Mouse (Mus musculus) left cerebral cortex, adult 2 months (tissue): Measurements from ENCODE around the gene Arhgap5. TPM values are rescaled to one million over a fixed set of nuclear protein-coding genes. Genes with fewer than 3 reads are reported as not detected.

Source experiments
- DNase-seq, 2 experiments: peaks; one replicate each; pipeline ENCODE4 v3.0.0; 2021 to 2022; ENCODE audit warnings: low spot score in 2 of 2, mixed read lengths in 1 of 2; ENCODE audit errors: extremely low spot score in 1 of 2
- H3K27ac ChIP-seq: fragments of 200-600 bp; 2 replicates; pipeline ENCODE4 v1.8.1; 2022
- H3K4me3 ChIP-seq: fragments of 200-600 bp; 2 replicates; pipeline ENCODE4 v1.8.1; 2022
- CTCF ChIP-seq: fragments of 200-600 bp; IDR thresholded peaks from 2 replicates; pipeline ENCODE4 v1.8.1; 2022; ENCODE audit warnings: antibody characterized with exemption, mild to moderate bottlenecking, moderate library complexity
- intact Hi-C: fragments of 180-260 bp; cut with DNase I; formaldehyde crosslinking; loops from one replicate; pipeline ENCODE4 v1.15.1; 2025
- long read RNA-seq, 2 experiments: library from polyadenylated mRNA; stranded (forward); transcript quantifications; one replicate each; pipeline ENCODE4 v2.0.0; 2021; ENCODE audit warnings: borderline mapping rate in 2 of 2
- total RNA-seq, 2 experiments: library from RNA; stranded (reverse); gene quantifications; 2 replicates each; pipeline ENCODE4 v1.2.3; 2021

The Arhgap5 gene
- 100 to 1,000 TPM; 141 to 144 TPM for total RNA-seq
- long read RNA-seq, experiment 1, full-length matches to known transcripts: 10 of 48 reads
- long read RNA-seq, experiment 1, partial matches to known transcripts: 3 of 48 reads
- long read RNA-seq, experiment 1, other reads (novel, unspliced or antisense): 35 of 48 reads
- long read RNA-seq, experiment 2, full-length matches to known transcripts: 6 of 63 reads
- long read RNA-seq, experiment 2, partial matches to known transcripts: 5 of 63 reads
- long read RNA-seq, experiment 2, other reads (novel, unspliced or antisense): 52 of 63 reads

- peak; percentile 89 to 93 for DNase-seq
- intact Hi-C loops: loop anchor here (1.0 to 10.0 kb wide), 8 partner anchors 100 to 466 kb away; no protein-coding TSS in a partner anchor
- TF ChIP-seq CTCF: no peak
- Histone ChIP-seq H3K27ac (peak within 1 kb of the TSS; percentile 97), H3K4me3 (peak within 1 kb of the TSS; percentile 76)
Measured at GRCm38 (mm10) chr12:52503456-52504320, at the start of gene Arhgap5. Gene Arhgap5, plus strand, starts transcription at chr12:52503972.

GRCm38 (mm10) chr12:52464593-52464992, 39.2 kb upstream of the Arhgap5 start:
- intact Hi-C loops: no loop called here
- H3K27ac ChIP-seq: no peak overlapping the region
- DNase-seq: no peak
- H3K4me3 ChIP-seq: no peak overlapping the region
- no peak for TF ChIP-seq CTCF

- TF ChIP-seq CTCF: no peak
- H3K4me3 ChIP-seq: no peak overlapping the region
- H3K27ac ChIP-seq: no peak overlapping the region
- intact Hi-C loops: no loop called here
- DNase-seq: no peak
Measured at GRCm38 (mm10) chr12:52471621-52472020, 32.2 kb upstream of the Arhgap5 start.

- Histone ChIP-seq H3K27ac (peak overlapping the region; percentile 76), H3K4me3 (no peak overlapping the region)
- intact Hi-C loops: no loop called here
- DNase-seq: peak in 1 of 2 experiments; percentile 13
- no peak for TF ChIP-seq CTCF
Measured at GRCm38 (mm10) chr12:52473988-52474968, 29.5 kb upstream of the Arhgap5 start.

- intact Hi-C loops: loop anchor here (5.0 kb wide), 1 partner anchor 89 kb away; no protein-coding TSS in a partner anchor
- DNase-seq: no peak
- Histone ChIP-seq H3K27ac (no peak overlapping the region), H3K4me3 (no peak overlapping the region)
- TF ChIP-seq CTCF: no peak
Measured at GRCm38 (mm10) chr12:52476036-52476435, 27.7 kb upstream of the Arhgap5 start.

GRCm38 (mm10) chr12:52478611-52479010, 25.2 kb upstream of the Arhgap5 start:
- no peak for TF ChIP-seq CTCF
- DNase-seq: no peak
- no peak overlapping the region for H3K27ac ChIP-seq
- H3K4me3 ChIP-seq: no peak overlapping the region
- intact Hi-C loops: loop anchor here (5.0 kb wide), 1 partner anchor 91 kb away; no protein-coding TSS in a partner anchor

GRCm38 (mm10) chr12:52479323-52479722, 24.4 kb upstream of the Arhgap5 start:
- DNase-seq: no peak
- Histone ChIP-seq H3K4me3 (no peak overlapping the region), H3K27ac (no peak overlapping the region)
- TF ChIP-seq CTCF: no peak
- intact Hi-C loops: loop anchor here (5.0 kb wide), 1 partner anchor 92 kb away; no protein-coding TSS in a partner anchor

- DNase-seq: no peak
- intact Hi-C loops: no loop called here
- H3K27ac ChIP-seq: no peak overlapping the region
- TF ChIP-seq CTCF: no peak
- no peak overlapping the region for H3K4me3 ChIP-seq
Measured at GRCm38 (mm10) chr12:52480851-52481250, 22.9 kb upstream of the Arhgap5 start.

- no peak overlapping the region for H3K4me3 ChIP-seq
- TF ChIP-seq CTCF: no peak
- H3K27ac ChIP-seq: no peak overlapping the region
- intact Hi-C loops: no loop called here
- no peak for DNase-seq
Measured at GRCm38 (mm10) chr12:52481969-52482550, 21.7 kb upstream of the Arhgap5 start.

GRCm38 (mm10) chr12:52483219-52483618, 20.6 kb upstream of the Arhgap5 start:
- DNase-seq: no peak

More at GRCm38 (mm10) chr12:52483219-52483618, 20.6 kb upstream of the Arhgap5 start:
- TF ChIP-seq CTCF: no peak
- no peak overlapping the region for H3K4me3 ChIP-seq
- H3K27ac ChIP-seq: no peak overlapping the region
- intact Hi-C loops: no loop called here
